Mouse (Mus musculus): ENCODE measurements at regions not wholly inside any gene's neighbourhood (a gene's known extent, or its start where the extent isn't known, plus 50 kb on each side); places are given as distances from the start of the nearest gene placed in this dataset.
"Not testable (repeated sequence)": the region's sequence is repeated elsewhere in the genome, so short reads cannot be mapped to it uniquely, and the experiment has no call there.

DNA sequence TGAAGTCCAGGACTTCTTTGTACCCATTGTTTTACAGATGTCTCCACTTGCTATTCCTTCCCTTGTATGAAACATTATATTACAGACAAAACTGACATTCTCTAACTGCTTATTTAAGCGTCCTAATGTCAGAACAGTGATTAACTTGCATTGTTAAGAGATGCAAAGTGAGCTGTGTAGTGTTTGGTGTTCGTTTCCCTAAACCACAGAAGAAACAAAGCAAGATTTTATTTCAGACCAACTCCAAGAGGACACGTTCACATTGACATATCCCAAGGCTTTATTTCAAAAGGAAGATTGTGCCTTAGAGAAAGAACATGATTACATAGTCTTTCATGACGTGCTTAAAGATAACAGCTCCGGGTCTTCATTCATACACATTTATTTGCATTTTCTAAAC is 553.2 kb upstream of the Hs3st1 start:
- Histone ChIP-seq H3K4me3 (ENCODE audit: low read depth, low read length) (no peak overlapping the region), H3K27me3 (ENCODE audit: control insufficient read depth, insufficient read depth, low read length) (no peaks in the 10 kb centered on the region), H3K4me2 (ENCODE audit: low read depth, low read length) (no peak overlapping the region), H3K27ac (ENCODE audit: low read depth) (no peak overlapping the region), H3K9me3 (replicated peaks; ENCODE audit: control insufficient read depth, low read length) (no peaks in the 10 kb centered on the region), H3K36me3 (replicated peaks; ENCODE audit: control insufficient read depth, insufficient read depth, low read length) (no peaks in the 10 kb centered on the region), H3K4me1 (ENCODE audit: control insufficient read depth, insufficient read depth) (no peaks in the 10 kb centered on the region), H3K9ac (replicated peaks; ENCODE audit: low read depth, low read length) (no peak overlapping the region)
- ATAC-seq (ENCODE audit: insufficient read depth, low read depth) (no peak), DNase-seq (ENCODE audit: low spot score) (no peak)
- TF ChIP-seq CTCF (IDR thresholded peaks at IDR 0.05; ENCODE audit: low read depth) = no peak
- TF ChIP-seq EP300 (IDR thresholded peaks at IDR 0.05; ENCODE audit: low read depth) = no peak
- 57% methylated on average over 5 of the region's 5 CpGs for WGBS

GRCm38 (mm10) chr5:40304777-40305176 is 549.5 kb upstream of the Hs3st1 start:
- DNase-seq (ENCODE audit: low spot score); H3K36me3 ChIP-seq (replicated peaks; ENCODE audit: control insufficient read depth, insufficient read depth, low read length); H3K9ac ChIP-seq (replicated peaks; ENCODE audit: low read depth, low read length); H3K4me1 ChIP-seq (ENCODE audit: control insufficient read depth, insufficient read depth); H3K4me2 ChIP-seq (ENCODE audit: low read depth, low read length); H3K4me3 ChIP-seq (ENCODE audit: low read depth, low read length); H3K27me3 ChIP-seq (ENCODE audit: control insufficient read depth, insufficient read depth, low read length); H3K27ac ChIP-seq (ENCODE audit: low read depth); ATAC-seq (ENCODE audit: insufficient read depth, low read depth); H3K9me3 ChIP-seq (replicated peaks; ENCODE audit: control insufficient read depth, low read length): not testable (repeated sequence)
- 71% methylated on average over 2 of the region's 2 CpGs for WGBS

DNA sequence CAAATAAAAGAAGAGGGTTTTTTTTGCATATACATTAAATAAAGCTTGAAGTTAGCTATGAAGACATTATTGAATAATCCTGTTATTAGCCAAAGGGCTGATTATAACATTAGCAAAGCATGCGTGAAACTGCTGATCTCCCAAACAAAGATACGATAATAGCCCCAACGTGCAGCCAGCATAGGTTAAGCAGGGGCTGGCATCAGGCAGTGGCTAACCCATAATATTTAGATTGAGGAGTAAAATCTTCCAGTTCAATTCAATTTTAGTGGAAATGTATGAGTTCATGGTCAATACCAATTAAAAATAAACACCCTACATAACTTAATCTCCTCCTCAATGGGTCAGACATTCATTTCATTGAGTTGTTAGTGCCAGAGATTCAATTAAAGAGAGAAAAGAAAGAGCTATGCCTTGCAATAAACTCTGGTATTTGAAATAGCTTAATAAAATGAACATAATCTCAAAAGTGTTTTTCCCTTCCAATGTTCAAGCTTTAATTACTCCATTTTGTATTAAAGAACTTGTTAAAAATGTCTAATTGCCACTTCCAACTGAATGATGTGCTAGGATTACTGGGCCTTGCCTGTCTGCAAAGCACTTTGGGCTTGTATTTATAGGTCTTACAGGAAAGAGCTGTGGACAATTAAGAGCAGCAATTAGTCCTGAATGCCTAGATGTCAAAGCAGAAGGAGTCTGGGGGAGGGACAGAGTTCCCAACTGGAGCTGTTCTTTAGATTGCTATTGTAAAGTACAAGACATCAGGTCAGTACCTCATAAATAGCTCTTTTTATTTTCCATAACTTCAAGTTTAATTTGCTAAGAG is 539.8 kb upstream of the Hs3st1 start:
- Histone ChIP-seq H3K27me3 (ENCODE audit: control insufficient read depth, insufficient read depth, low read length) (no peaks in the 10 kb centered on the region), H3K27ac (ENCODE audit: low read depth) (no peak overlapping the region), H3K4me2 (ENCODE audit: low read depth, low read length) (no peak overlapping the region), H3K4me3 (ENCODE audit: low read depth, low read length) (no peak overlapping the region), H3K36me3 (replicated peaks; ENCODE audit: control insufficient read depth, insufficient read depth, low read length) (no peaks in the 10 kb centered on the region), H3K9me3 (replicated peaks; ENCODE audit: control insufficient read depth, low read length) (no peaks in the 10 kb centered on the region), H3K9ac (replicated peaks; ENCODE audit: low read depth, low read length) (no peak overlapping the region), H3K4me1 (ENCODE audit: control insufficient read depth, insufficient read depth) (no peaks in the 10 kb centered on the region)
- no peak for ATAC-seq (ENCODE audit: insufficient read depth, low read depth)
- TF ChIP-seq EP300 (IDR thresholded peaks at IDR 0.05; ENCODE audit: low read depth) = no peak
- TF ChIP-seq CTCF (IDR thresholded peaks at IDR 0.05; ENCODE audit: low read depth) = no peak
- DNase-seq (ENCODE audit: low spot score) = no peak
- 69% methylated on average over 3 of the region's 3 CpGs for WGBS

DNA sequence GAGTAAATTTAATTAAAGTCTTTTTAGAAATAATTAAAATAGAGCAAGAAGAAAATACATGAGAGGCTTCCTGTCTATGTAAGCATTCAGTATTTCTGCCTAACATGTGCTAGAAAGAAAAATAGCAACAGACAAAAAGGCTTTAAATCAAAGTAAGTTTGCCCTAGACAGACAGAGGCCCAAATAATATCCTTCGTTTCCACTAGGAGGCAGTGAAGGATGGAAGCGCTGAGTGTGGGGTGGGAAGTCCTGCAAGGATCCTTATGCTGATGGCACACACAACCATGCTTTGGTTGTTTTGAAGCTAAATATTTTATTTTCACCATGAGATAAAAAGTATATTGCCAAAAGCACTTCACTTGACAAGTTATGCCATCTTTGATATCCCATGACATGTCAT is 527.1 kb upstream of the Hs3st1 start:
- DNase-seq (ENCODE audit: low spot score) (no peak), ATAC-seq (ENCODE audit: insufficient read depth, low read depth) (no peak)
- Histone ChIP-seq H3K4me3 (ENCODE audit: low read depth, low read length) (no peak overlapping the region), H3K27me3 (ENCODE audit: control insufficient read depth, insufficient read depth, low read length) (no peaks in the 10 kb centered on the region), H3K36me3 (replicated peaks; ENCODE audit: control insufficient read depth, insufficient read depth, low read length) (no peaks in the 10 kb centered on the region), H3K4me1 (ENCODE audit: control insufficient read depth, insufficient read depth) (no peaks in the 10 kb centered on the region), H3K27ac (ENCODE audit: low read depth) (no peak overlapping the region), H3K4me2 (ENCODE audit: low read depth, low read length) (no peak overlapping the region), H3K9ac (replicated peaks; ENCODE audit: low read depth, low read length) (no peak overlapping the region), H3K9me3 (replicated peaks; ENCODE audit: control insufficient read depth, low read length) (no peaks in the 10 kb centered on the region)
- 0 out of 2 replicates have a peak, but pooled peaks have one; percentile 8 for TF ChIP-seq CTCF (IDR thresholded peaks at IDR 0.05; ENCODE audit: low read depth)
- TF ChIP-seq EP300 (IDR thresholded peaks at IDR 0.05; ENCODE audit: low read depth) = no peak
- 44% methylated on average over 2 of the region's 2 CpGs for WGBS

- ATAC-seq (ENCODE audit: insufficient read depth, low read depth) (no peak), DNase-seq (ENCODE audit: low spot score) (no peak)
- H3K4me1 ChIP-seq (ENCODE audit: control insufficient read depth, insufficient read depth) = no peaks in the 10 kb centered on the region
- WGBS = 77% methylated on average over 3 of the region's 3 CpGs
- no peak for TF ChIP-seq EP300 (IDR thresholded peaks at IDR 0.05; ENCODE audit: low read depth)
- TF ChIP-seq CTCF (IDR thresholded peaks at IDR 0.05; ENCODE audit: low read depth) = no peak
- H3K27ac ChIP-seq (ENCODE audit: low read depth) = no peak overlapping the region
- H3K27me3 ChIP-seq (ENCODE audit: control insufficient read depth, insufficient read depth, low read length) = no peaks in the 10 kb centered on the region
- H3K36me3 ChIP-seq (replicated peaks; ENCODE audit: control insufficient read depth, insufficient read depth, low read length) = no peaks in the 10 kb centered on the region
- no peak overlapping the region for H3K4me3 ChIP-seq (ENCODE audit: low read depth, low read length)
- H3K4me2 ChIP-seq (ENCODE audit: low read depth, low read length) = no peak overlapping the region
- no peaks in the 10 kb centered on the region for H3K9me3 ChIP-seq (replicated peaks; ENCODE audit: control insufficient read depth, low read length)
- no peak overlapping the region for H3K9ac ChIP-seq (replicated peaks; ENCODE audit: low read depth, low read length)
Observed at GRCm38 (mm10) chr5:40246664-40247063, 491.4 kb upstream of the Hs3st1 start.
